Mouse (Mus musculus): ENCODE measurements around the gene Htr5a. TPM values are rescaled to one million over a fixed set of nuclear protein-coding genes. Genes with fewer than 3 reads are reported as not detected.

Htr5a gene
- 0.04 TPM in 1 of 2 replicates, not detected in the other for polyA plus RNA-seq (2014; fragmentation: Nextera tagmentation; extraction: Ambion mirVana)

DNA sequence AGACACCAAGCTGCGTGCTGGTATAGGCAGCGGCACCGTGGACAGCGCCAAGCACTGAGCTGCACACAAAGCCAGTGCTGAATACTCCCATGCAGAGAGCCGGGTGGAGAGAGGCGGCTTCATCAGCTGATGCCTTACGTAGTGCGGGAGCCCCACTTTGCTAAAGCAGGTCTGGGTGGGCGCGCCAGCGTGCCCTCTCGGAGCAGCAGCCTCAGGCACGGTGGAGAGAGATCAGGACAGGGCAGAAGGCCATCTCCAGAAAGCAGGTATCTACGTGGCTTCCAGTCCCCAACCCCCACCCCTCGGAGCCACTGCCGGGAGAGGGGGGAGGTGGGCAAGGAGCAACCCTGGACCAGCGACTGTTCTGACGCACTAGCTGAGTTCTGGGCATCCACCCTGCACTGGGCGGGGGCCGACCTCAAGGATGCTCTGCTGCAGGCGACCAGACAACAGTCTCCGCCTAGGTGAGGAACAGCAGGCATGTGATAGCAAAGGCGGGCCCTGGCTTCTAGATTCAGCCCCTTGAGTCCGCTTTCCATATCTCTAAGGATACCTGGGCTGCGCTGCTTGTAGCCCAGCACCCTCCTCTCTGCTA is at the start of gene Htr5a:
Gene Htr5a, plus strand, starts transcription at position 449 of the 595 bp plus-strand sequence.
- peak within 1 kb of the TSS; percentile 18; the same call in 1 of the 2 replicates for H3K4me2 ChIP-seq (replicated peaks; ENCODE audit: low read depth, low read length)
- H3K4me3 ChIP-seq (ENCODE audit: low read depth, low read length): no peak within 1 kb of the TSS
- WGBS: 4% methylated on average over 25 of the region's 25 CpGs

DNA sequence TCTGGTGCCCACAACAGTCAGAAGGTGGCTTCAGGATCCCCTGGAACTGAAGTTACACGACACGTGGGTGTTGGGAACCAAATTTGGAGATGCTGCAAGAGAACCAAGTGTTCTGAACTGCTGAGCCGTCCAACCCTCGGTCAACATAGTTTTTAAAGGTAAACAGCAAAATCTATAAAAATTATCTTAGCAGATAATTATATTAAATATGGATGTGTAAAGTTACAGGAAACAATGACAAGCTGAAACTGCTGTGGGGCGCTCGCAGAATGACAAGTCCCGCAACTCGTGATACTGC is 49.8 kb upstream of the Htr5a start:
- peaks cover 9% of the 10 kb centered on the region; the same call in 1 of the 2 replicates for H3K36me3 ChIP-seq (ENCODE audit: control insufficient read depth, insufficient read depth, low read length)
- H3K9me3 ChIP-seq (ENCODE audit: control insufficient read depth, low read depth, low read length): no peaks in the 10 kb centered on the region
- H3K4me1 ChIP-seq (ENCODE audit: control insufficient read depth, insufficient read depth, low read length): peaks cover 17% of the 10 kb centered on the region; the same call in 1 of the 2 replicates
- H3K27me3 ChIP-seq (ENCODE audit: control insufficient read depth, insufficient read depth, low read length): no peaks in the 10 kb centered on the region
- no peak for ATAC-seq (ENCODE audit: insufficient number of reproducible peaks, insufficient read depth, low FRiP score, low read depth)
- peak overlapping the region; percentile 84 for H3K4me3 ChIP-seq (ENCODE audit: low read depth, low read length)
- H3K27ac ChIP-seq (ENCODE audit: low read length): peak overlapping the region; percentile 90; the same call in 1 of the 2 replicates
- peak overlapping the region; percentile 87 for H3K9ac ChIP-seq (replicated peaks; ENCODE audit: low read depth, low read length)
- H3K4me2 ChIP-seq (replicated peaks; ENCODE audit: low read depth, low read length): peak overlapping the region; percentile 54
- WGBS: 15% methylated on average over 8 of the region's 8 CpGs

More for the DNA sequence above, at the start of gene Htr5a:
- H3K27me3 ChIP-seq (ENCODE audit: control insufficient read depth, insufficient read depth, low read length): peaks cover 10% of the 10 kb centered on the region; the same call in 1 of the 2 replicates
- no peaks in the 10 kb centered on the region for H3K9me3 ChIP-seq (ENCODE audit: control insufficient read depth, low read depth, low read length)
- peak; percentile 74; the same call in 1 of the 2 replicates for ATAC-seq (ENCODE audit: insufficient number of reproducible peaks, insufficient read depth, low FRiP score, low read depth)
- no peaks in the 10 kb centered on the region for H3K4me1 ChIP-seq (ENCODE audit: control insufficient read depth, insufficient read depth, low read length)
- no peaks in the 10 kb centered on the region for H3K36me3 ChIP-seq (ENCODE audit: control insufficient read depth, insufficient read depth, low read length)
- H3K9ac ChIP-seq (replicated peaks; ENCODE audit: low read depth, low read length): no peak within 1 kb of the TSS
- H3K27ac ChIP-seq (ENCODE audit: low read length): no peak within 1 kb of the TSS

- Histone ChIP-seq H3K27ac (ENCODE audit: low read length) (no peak overlapping the region), H3K9ac (replicated peaks; ENCODE audit: low read depth, low read length) (no peak overlapping the region; the same call in 1 of the 2 replicates), H3K9me3 (ENCODE audit: control insufficient read depth, low read depth, low read length) (no peaks in the 10 kb centered on the region), H3K27me3 (ENCODE audit: control insufficient read depth, insufficient read depth, low read length) (no peaks in the 10 kb centered on the region), H3K36me3 (ENCODE audit: control insufficient read depth, insufficient read depth, low read length) (peaks cover 5% of the 10 kb centered on the region; the same call in 1 of the 2 replicates), H3K4me3 (ENCODE audit: low read depth, low read length) (peak overlapping the region; percentile 84), H3K4me2 (replicated peaks; ENCODE audit: low read depth, low read length) (peak overlapping the region; percentile 54), H3K4me1 (ENCODE audit: control insufficient read depth, insufficient read depth, low read length) (peaks cover 17% of the 10 kb centered on the region; the same call in 1 of the 2 replicates)
- ATAC-seq (ENCODE audit: insufficient number of reproducible peaks, insufficient read depth, low FRiP score, low read depth): no peak
- 46% methylated on average over 9 of the region's 9 CpGs for WGBS
Observed at GRCm38 (mm10) chr5:27792531-27793205, 49.3 kb upstream of the Htr5a start.

DNA sequence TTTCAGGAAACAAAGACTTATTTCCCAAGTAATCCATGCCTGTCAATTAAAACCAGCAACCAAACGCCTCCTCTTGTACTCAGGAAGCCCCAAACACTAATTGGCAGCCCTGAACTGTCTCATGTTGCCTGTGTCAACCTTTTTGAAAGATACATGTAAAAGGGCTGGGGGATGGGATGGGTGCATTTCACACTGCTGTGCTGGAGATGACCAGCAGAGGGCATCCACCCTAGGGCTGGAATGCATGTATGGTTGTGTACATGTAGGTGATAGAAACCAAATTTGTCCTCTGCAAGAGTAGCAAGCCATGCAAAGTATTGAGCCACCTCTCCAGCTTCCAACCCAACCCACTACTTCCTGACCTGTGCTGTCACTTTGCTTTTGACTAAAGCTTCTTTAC is 48.0 kb upstream of the Htr5a start:
- H3K4me1 ChIP-seq (ENCODE audit: control insufficient read depth, insufficient read depth, low read length): peaks cover 17% of the 10 kb centered on the region; the same call in 1 of the 2 replicates
- no peaks in the 10 kb centered on the region; the same call in 1 of the 2 replicates for H3K36me3 ChIP-seq (ENCODE audit: control insufficient read depth, insufficient read depth, low read length)
- no peak overlapping the region for H3K4me3 ChIP-seq (ENCODE audit: low read depth, low read length)
- ATAC-seq (ENCODE audit: insufficient number of reproducible peaks, insufficient read depth, low FRiP score, low read depth): no peak
- H3K27ac ChIP-seq (ENCODE audit: low read length): no peak overlapping the region
- no peaks in the 10 kb centered on the region for H3K27me3 ChIP-seq (ENCODE audit: control insufficient read depth, insufficient read depth, low read length)
- whole genome bisulfite sequencing: 16% methylated on average over 1 of the region's 1 CpGs
- no peaks in the 10 kb centered on the region for H3K9me3 ChIP-seq (ENCODE audit: control insufficient read depth, low read depth, low read length)
- H3K9ac ChIP-seq (replicated peaks; ENCODE audit: low read depth, low read length): no peak overlapping the region
- H3K4me2 ChIP-seq (replicated peaks; ENCODE audit: low read depth, low read length): no peak overlapping the region

- Histone ChIP-seq H3K9me3 (ENCODE audit: control insufficient read depth, low read depth, low read length) (no peaks in the 10 kb centered on the region), H3K4me2 (replicated peaks; ENCODE audit: low read depth, low read length) (no peak overlapping the region), H3K4me1 (ENCODE audit: control insufficient read depth, insufficient read depth, low read length) (no peaks in the 10 kb centered on the region), H3K27me3 (ENCODE audit: control insufficient read depth, insufficient read depth, low read length) (no peaks in the 10 kb centered on the region), H3K36me3 (ENCODE audit: control insufficient read depth, insufficient read depth, low read length) (no peaks in the 10 kb centered on the region), H3K27ac (ENCODE audit: low read length) (no peak overlapping the region), H3K4me3 (ENCODE audit: low read depth, low read length) (no peak overlapping the region), H3K9ac (replicated peaks; ENCODE audit: low read depth, low read length) (no peak overlapping the region)
- ATAC-seq (ENCODE audit: insufficient number of reproducible peaks, insufficient read depth, low FRiP score, low read depth): no peak
- WGBS: 85% methylated on average over 2 of the region's 2 CpGs
Observed at GRCm38 (mm10) chr5:27814282-27814681, 27.7 kb upstream of the Htr5a start.

DNA sequence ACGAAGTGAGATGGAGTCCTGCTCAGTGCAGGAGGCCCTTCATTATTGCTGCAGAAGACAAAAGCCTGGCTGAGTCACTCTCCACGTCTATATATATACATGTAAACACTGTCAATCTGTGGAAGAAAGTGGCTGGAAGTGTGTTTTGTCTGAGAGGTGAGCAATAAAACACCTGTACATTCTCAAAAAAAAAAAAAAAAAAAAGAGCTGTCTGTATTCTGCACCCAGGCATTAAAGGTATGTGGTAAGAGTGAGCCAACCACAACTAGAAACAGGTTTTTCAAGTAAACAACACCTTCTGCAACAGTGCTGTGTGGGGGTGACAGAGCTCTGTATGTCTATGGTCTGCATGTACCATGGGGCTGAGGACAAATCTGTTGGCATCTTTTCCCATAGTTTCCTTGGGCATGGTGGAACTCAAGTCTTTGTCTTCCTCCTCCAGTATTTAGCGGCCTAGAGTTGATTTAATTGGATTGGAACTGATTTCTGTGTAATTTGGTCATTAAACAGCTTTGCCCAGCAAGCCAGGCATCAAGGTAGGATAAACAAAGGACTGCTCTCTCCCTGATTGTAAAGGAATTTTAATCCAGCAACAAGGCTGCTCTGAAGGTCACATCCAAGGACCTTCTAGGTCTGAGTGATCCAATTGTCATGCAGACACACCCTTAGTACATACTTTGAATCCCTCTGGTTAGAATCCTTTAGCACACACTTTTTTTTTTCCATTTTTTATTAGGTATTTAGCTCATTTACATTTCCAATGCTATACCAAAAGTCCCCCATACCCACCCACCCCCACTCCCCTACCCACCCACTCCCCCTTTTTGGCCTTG is 22.9 kb upstream of the Htr5a start:
- H3K9ac ChIP-seq (replicated peaks; ENCODE audit: low read depth, low read length): no peak overlapping the region
- 58% methylated on average over 3 of the region's 3 CpGs for WGBS

GRCm38 (mm10) chr5:27821161-27821560 is 20.8 kb upstream of the Htr5a start:
- Histone ChIP-seq H3K27ac (ENCODE audit: low read length) (no peak overlapping the region), H3K36me3 (ENCODE audit: control insufficient read depth, insufficient read depth, low read length) (no peaks in the 10 kb centered on the region), H3K4me3 (ENCODE audit: low read depth, low read length) (no peak overlapping the region), H3K9me3 (ENCODE audit: control insufficient read depth, low read depth, low read length) (no peaks in the 10 kb centered on the region), H3K4me2 (replicated peaks; ENCODE audit: low read depth, low read length) (no peak overlapping the region), H3K27me3 (ENCODE audit: control insufficient read depth, insufficient read depth, low read length) (no peaks in the 10 kb centered on the region), H3K9ac (replicated peaks; ENCODE audit: low read depth, low read length) (no peak overlapping the region), H3K4me1 (ENCODE audit: control insufficient read depth, insufficient read depth, low read length) (no peaks in the 10 kb centered on the region)
- 61% methylated on average over 6 of the region's 6 CpGs for WGBS
- ATAC-seq (ENCODE audit: insufficient number of reproducible peaks, insufficient read depth, low FRiP score, low read depth): no peak

More for the DNA sequence above, 22.9 kb upstream of the Htr5a start:
- no peaks in the 10 kb centered on the region for H3K9me3 ChIP-seq (ENCODE audit: control insufficient read depth, low read depth, low read length)
- H3K27ac ChIP-seq (ENCODE audit: low read length): no peak overlapping the region
- H3K4me1 ChIP-seq (ENCODE audit: control insufficient read depth, insufficient read depth, low read length): no peaks in the 10 kb centered on the region
- H3K4me2 ChIP-seq (replicated peaks; ENCODE audit: low read depth, low read length): no peak overlapping the region
- no peak overlapping the region for H3K4me3 ChIP-seq (ENCODE audit: low read depth, low read length)
- no peak for ATAC-seq (ENCODE audit: insufficient number of reproducible peaks, insufficient read depth, low FRiP score, low read depth)
- no peaks in the 10 kb centered on the region for H3K36me3 ChIP-seq (ENCODE audit: control insufficient read depth, insufficient read depth, low read length)
- no peaks in the 10 kb centered on the region for H3K27me3 ChIP-seq (ENCODE audit: control insufficient read depth, insufficient read depth, low read length)

DNA sequence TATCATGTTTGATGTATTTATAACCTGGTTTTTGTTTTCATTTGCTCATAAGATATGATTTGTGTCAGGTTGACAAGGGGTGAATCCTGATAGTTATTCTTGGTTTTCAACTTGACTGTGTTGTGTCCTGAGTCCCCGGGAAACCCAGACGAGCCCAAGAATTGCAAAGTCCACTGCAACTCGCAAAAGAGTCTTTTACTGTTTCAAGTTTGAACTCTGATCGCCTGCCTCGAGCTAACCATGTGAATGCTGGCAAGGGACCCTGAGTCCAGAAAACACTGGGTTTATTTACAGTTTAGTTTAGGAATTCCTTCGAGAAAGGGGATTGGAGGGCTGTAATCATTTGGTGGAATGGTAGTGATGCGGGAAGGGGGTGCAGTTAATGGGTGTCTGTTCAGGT is 14.0 kb upstream of the Htr5a start:
- no peak for ATAC-seq (ENCODE audit: insufficient number of reproducible peaks, insufficient read depth, low FRiP score, low read depth)
- Histone ChIP-seq H3K4me2 (replicated peaks; ENCODE audit: low read depth, low read length) (no peak overlapping the region), H3K9ac (replicated peaks; ENCODE audit: low read depth, low read length) (no peak overlapping the region), H3K4me1 (ENCODE audit: control insufficient read depth, insufficient read depth, low read length) (no peaks in the 10 kb centered on the region), H3K27ac (ENCODE audit: low read length) (no peak overlapping the region), H3K27me3 (ENCODE audit: control insufficient read depth, insufficient read depth, low read length) (no peaks in the 10 kb centered on the region), H3K36me3 (ENCODE audit: control insufficient read depth, insufficient read depth, low read length) (no peaks in the 10 kb centered on the region), H3K4me3 (ENCODE audit: low read depth, low read length) (no peak overlapping the region), H3K9me3 (ENCODE audit: control insufficient read depth, low read depth, low read length) (no peaks in the 10 kb centered on the region)
- 74% methylated on average over 7 of the region's 7 CpGs for WGBS

Measured in stomach, embryonic 14.5 days (tissue).